Mouse (Mus musculus): ENCODE data around the gene Ralgapa1. TPM values are rescaled to one million over a fixed set of nuclear protein-coding genes. Genes with fewer than 3 reads are reported as not detected.

Ralgapa1 gene
- polyA plus RNA-seq, 1 experiment from 2014 or later = 24.0 TPM

DNA sequence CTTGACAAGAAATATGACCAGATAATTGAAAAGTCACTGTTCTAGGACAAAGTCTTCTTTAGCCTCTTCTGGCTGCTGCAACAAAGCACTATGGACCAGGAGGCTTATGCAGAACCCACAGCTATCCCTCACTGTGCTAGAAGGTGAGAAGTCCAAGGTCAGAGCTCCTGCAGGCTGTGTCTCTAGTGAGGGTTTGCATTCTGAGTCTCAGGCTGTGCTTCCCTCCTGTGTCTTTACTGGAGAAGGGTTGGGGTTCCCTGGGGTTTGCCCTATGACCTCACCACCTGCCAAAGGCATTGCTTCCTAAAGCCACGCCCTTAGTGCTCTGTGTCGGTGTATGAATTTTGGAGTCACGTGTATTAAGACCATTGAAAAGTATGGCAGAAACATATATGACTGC is 252.5 kb downstream of the Ralgapa1 start:
- H3K4me1 ChIP-seq (ENCODE audit: control insufficient read depth, insufficient read depth, low read length) = no peaks in the 10 kb centered on the region
- no peak overlapping the region for H3K4me3 ChIP-seq (ENCODE audit: low read depth, low read length)
- H3K4me2 ChIP-seq (ENCODE audit: low read length) = no peak overlapping the region
- H3K9me3 ChIP-seq (replicated peaks; ENCODE audit: control insufficient read depth, low read length, poor library complexity, severe bottlenecking) = no peaks in the 10 kb centered on the region
- H3K36me3 ChIP-seq (ENCODE audit: control insufficient read depth, insufficient read depth, low read length) = no peaks in the 10 kb centered on the region
- no peak overlapping the region for H3K27ac ChIP-seq (ENCODE audit: low read length)
- WGBS = 81% methylated on average over 3 of the region's 3 CpGs
- no peaks in the 10 kb centered on the region for H3K27me3 ChIP-seq (ENCODE audit: control insufficient read depth, insufficient read depth, low read depth, low read length)
- no peak overlapping the region for H3K9ac ChIP-seq (ENCODE audit: low read depth, low read length)
- no peak for ATAC-seq

DNA sequence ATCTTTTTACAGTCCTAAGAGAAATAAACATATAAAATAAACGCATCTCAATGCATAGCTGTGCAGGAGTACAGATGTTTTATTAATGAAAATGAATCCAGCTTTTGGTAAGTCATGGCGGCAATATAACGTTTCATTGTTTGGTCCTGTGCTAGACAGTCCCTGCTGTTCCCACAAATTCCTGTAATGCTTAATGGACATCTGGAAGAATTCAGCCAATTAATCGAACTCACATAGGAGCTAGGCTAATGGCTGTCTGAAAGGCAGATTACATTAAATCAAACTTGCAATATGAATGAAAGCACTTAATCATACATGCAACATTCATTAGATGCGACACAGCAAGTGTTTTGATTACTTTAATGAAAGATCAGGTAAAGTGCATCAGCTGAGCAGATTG is 254.1 kb downstream of the Ralgapa1 start:
- Histone ChIP-seq H3K9ac (ENCODE audit: low read depth, low read length) (no peak overlapping the region), H3K4me3 (ENCODE audit: low read depth, low read length) (no peak overlapping the region), H3K4me1 (ENCODE audit: control insufficient read depth, insufficient read depth, low read length) (no peaks in the 10 kb centered on the region), H3K27ac (ENCODE audit: low read length) (no peak overlapping the region), H3K9me3 (replicated peaks; ENCODE audit: control insufficient read depth, low read length, poor library complexity, severe bottlenecking) (no peaks in the 10 kb centered on the region), H3K36me3 (ENCODE audit: control insufficient read depth, insufficient read depth, low read length) (no peaks in the 10 kb centered on the region), H3K27me3 (ENCODE audit: control insufficient read depth, insufficient read depth, low read depth, low read length) (no peaks in the 10 kb centered on the region), H3K4me2 (ENCODE audit: low read length) (no peak overlapping the region)
- 77% methylated on average over 5 of the region's 5 CpGs for WGBS
- no peak for ATAC-seq

DNA sequence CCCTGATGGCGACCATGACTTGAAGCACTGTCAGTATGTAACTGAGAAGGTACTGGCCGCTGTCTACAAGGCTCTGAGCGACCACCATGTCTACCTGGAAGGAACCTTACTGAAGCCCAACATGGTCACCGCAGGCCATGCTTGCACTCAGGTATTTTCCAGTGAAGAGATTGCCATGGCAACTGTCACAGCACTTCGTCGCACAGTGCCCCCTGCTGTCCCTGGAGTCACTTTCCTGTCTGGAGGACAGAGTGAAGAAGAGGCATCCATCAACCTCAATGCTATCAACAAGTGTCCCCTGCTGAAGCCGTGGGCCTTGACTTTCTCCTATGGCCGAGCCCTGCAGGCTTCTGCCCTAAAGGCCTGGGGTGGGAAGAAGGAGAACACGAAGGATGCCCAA is 255.1 kb downstream of the Ralgapa1 start:
- H3K27me3 ChIP-seq (ENCODE audit: control insufficient read depth, insufficient read depth, low read depth, low read length) = no peaks in the 10 kb centered on the region
- 79% methylated on average over 9 of the region's 9 CpGs for WGBS
- no peak overlapping the region for H3K27ac ChIP-seq (ENCODE audit: low read length)
- H3K9ac ChIP-seq (ENCODE audit: low read depth, low read length) = no peak overlapping the region
- H3K4me2 ChIP-seq (ENCODE audit: low read length) = no peak overlapping the region
- ATAC-seq = no peak
- no peaks in the 10 kb centered on the region for H3K9me3 ChIP-seq (replicated peaks; ENCODE audit: control insufficient read depth, low read length, poor library complexity, severe bottlenecking)
- H3K4me3 ChIP-seq (ENCODE audit: low read depth, low read length) = no peak overlapping the region
- H3K36me3 ChIP-seq (ENCODE audit: control insufficient read depth, insufficient read depth, low read length) = no peaks in the 10 kb centered on the region
- no peaks in the 10 kb centered on the region for H3K4me1 ChIP-seq (ENCODE audit: control insufficient read depth, insufficient read depth, low read length)

DNA sequence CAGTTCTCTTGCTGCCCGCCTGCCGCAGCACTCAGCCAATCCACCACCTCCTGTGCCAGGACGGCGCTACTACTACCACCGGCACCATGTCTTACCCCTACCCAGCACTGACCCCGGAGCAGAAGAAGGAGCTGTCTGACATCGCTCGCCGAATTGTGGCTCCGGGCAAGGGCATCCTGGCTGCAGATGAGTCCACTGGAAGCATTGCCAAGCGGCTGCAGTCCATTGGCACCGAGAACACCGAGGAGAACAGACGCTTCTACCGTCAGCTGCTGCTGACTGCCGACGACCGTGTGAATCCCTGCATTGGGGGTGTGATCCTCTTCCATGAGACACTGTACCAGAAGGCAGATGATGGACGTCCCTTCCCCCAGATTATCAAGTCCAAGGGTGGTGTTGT is 255.8 kb downstream of the Ralgapa1 start, which contains the start of gene Aldoart2:
Aldoart2 (plus strand) TSS at position 34 of the 400 bp plus-strand sequence.
- no peak within 1 kb of the TSS for H3K4me3 ChIP-seq (ENCODE audit: low read depth, low read length)
- no peak within 1 kb of the TSS for H3K4me2 ChIP-seq (ENCODE audit: low read length)
- H3K36me3 ChIP-seq (ENCODE audit: control insufficient read depth, insufficient read depth, low read length) = no peaks in the 10 kb centered on the region
- H3K9ac ChIP-seq (ENCODE audit: low read depth, low read length) = no peak within 1 kb of the TSS
- H3K4me1 ChIP-seq (ENCODE audit: control insufficient read depth, insufficient read depth, low read length) = peaks cover 4% of the 10 kb centered on the region
- H3K27ac ChIP-seq (ENCODE audit: low read length) = no peak within 1 kb of the TSS
- H3K27me3 ChIP-seq (ENCODE audit: control insufficient read depth, insufficient read depth, low read depth, low read length) = no peaks in the 10 kb centered on the region
- 95% methylated on average over 19 of the region's 19 CpGs for WGBS
- no peak for ATAC-seq
- H3K9me3 ChIP-seq (replicated peaks; ENCODE audit: control insufficient read depth, low read length, poor library complexity, severe bottlenecking) = no peaks in the 10 kb centered on the region

DNA sequence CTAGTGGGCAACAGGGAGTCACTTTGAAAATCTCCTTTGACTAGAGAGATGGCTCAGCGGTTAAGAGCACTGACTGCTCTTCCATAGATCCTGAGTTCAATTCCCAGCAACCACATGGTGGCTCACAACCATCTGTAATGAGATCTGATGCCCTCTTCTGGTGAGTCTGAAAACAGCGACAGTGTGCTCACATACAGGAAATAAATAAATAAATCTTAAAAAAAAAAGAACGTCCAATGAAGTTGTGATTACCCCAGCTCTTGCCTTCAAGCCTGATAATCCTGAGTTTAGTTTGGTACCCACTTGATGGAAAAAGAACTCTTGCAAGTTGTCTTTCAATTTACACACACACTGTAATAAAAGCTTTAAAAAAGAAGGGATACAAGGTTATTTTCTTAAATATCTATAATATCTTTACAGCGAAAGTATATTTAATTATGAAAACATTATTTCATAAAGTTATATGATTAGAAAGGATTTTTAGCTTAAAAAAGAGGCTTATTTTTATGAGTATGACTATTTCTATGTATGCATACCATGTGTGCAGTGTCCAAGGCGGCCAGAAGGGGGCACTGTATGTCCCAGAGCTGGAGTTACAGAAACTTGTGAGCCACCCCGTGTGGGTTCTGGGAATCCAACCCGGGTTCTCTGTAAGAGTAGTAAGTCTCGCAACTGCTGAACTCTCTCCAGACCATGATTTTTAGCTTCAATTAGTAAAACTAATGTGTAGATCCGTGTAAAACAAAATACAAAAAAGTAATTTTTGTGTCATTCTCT is 256.6 kb downstream of the Ralgapa1 start:
- no peaks in the 10 kb centered on the region for H3K9me3 ChIP-seq (replicated peaks; ENCODE audit: control insufficient read depth, low read length, poor library complexity, severe bottlenecking)
- 89% methylated on average over 9 of the region's 9 CpGs for WGBS
- H3K27me3 ChIP-seq (ENCODE audit: control insufficient read depth, insufficient read depth, low read depth, low read length) = no peaks in the 10 kb centered on the region
- H3K27ac ChIP-seq (ENCODE audit: low read length) = no peak overlapping the region
- no peak overlapping the region for H3K4me2 ChIP-seq (ENCODE audit: low read length)
- no peaks in the 10 kb centered on the region for H3K36me3 ChIP-seq (ENCODE audit: control insufficient read depth, insufficient read depth, low read length)
- peaks cover 7% of the 10 kb centered on the region for H3K4me1 ChIP-seq (ENCODE audit: control insufficient read depth, insufficient read depth, low read length)
- H3K4me3 ChIP-seq (ENCODE audit: low read depth, low read length) = no peak overlapping the region
- H3K9ac ChIP-seq (ENCODE audit: low read depth, low read length) = no peak overlapping the region
- no peak for ATAC-seq

DNA sequence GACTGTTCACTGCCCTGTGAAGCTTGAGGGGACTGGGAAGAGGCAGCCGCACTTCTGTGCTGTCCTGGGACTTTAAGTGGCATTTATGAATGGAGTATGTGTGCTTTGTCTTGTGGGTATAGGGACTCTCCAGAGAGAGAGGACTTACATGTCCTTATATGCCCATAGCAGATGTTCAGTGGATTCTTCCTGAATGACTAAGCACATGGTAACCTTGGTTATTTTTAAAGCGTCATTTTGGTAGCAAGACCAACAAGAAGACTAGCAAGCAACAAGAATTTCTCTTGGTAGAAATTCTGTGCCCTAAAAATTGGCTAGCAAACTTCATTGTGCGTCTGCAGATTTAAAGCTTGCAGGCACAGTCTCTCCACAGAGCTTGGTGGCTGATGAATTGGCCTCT is 257.2 kb downstream of the Ralgapa1 start:
- Histone ChIP-seq H3K9me3 (replicated peaks; ENCODE audit: control insufficient read depth, low read length, poor library complexity, severe bottlenecking) (no peaks in the 10 kb centered on the region), H3K9ac (ENCODE audit: low read depth, low read length) (no peak overlapping the region), H3K27ac (ENCODE audit: low read length) (no peak overlapping the region), H3K4me1 (ENCODE audit: control insufficient read depth, insufficient read depth, low read length) (peaks cover 7% of the 10 kb centered on the region), H3K4me2 (ENCODE audit: low read length) (no peak overlapping the region), H3K36me3 (ENCODE audit: control insufficient read depth, insufficient read depth, low read length) (no peaks in the 10 kb centered on the region), H3K27me3 (ENCODE audit: control insufficient read depth, insufficient read depth, low read depth, low read length) (no peaks in the 10 kb centered on the region), H3K4me3 (ENCODE audit: low read depth, low read length) (no peak overlapping the region)
- ATAC-seq = no peak
- WGBS = 92% methylated on average over 3 of the region's 3 CpGs

DNA sequence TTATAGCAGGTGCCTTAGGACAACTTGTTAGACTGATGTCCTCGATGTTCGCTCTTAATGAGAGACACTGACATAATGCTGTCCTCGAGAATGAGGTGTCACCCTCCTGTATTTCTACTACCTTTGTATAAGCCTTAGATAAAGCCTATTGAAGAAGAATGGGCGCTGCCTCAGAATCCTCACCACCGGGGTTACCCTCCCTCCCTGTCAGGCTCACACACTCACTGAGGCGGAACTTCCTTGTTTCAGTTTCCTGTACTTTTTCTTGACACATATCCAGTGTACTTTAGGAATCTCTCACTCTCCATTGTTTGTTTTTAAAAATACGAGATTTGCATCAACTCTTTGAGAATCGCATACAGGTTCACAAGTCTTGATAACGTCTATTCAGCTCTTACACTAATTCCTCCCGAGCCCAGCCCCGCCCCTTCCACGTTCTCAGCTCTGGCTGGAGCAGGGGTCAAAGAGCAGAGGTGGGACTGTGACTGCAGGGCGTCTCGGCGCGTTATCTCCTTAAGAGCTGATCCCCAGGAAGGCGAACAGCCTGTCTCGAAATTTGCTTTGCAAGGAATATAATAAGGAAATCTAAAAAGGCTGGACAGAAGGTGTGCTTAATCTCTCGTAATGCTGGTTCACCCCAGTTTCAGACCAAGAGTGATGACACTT is 260.8 kb downstream of the Ralgapa1 start:
- WGBS = 6% methylated on average over 19 of the region's 19 CpGs
- no peak overlapping the region for H3K27ac ChIP-seq (ENCODE audit: low read length)
- peaks cover 7% of the 10 kb centered on the region for H3K4me1 ChIP-seq (ENCODE audit: control insufficient read depth, insufficient read depth, low read length)
- peak overlapping the region; percentile 51 for H3K4me2 ChIP-seq (ENCODE audit: low read length)
- no peak for ATAC-seq
- H3K9ac ChIP-seq (ENCODE audit: low read depth, low read length) = peak overlapping the region; percentile 3; the same call in 1 of the 2 replicates
- H3K9me3 ChIP-seq (replicated peaks; ENCODE audit: control insufficient read depth, low read length, poor library complexity, severe bottlenecking) = no peaks in the 10 kb centered on the region
- H3K27me3 ChIP-seq (ENCODE audit: control insufficient read depth, insufficient read depth, low read depth, low read length) = no peaks in the 10 kb centered on the region
- H3K36me3 ChIP-seq (ENCODE audit: control insufficient read depth, insufficient read depth, low read length) = no peaks in the 10 kb centered on the region
- H3K4me3 ChIP-seq (ENCODE audit: low read depth, low read length) = peak overlapping the region; percentile 32

DNA sequence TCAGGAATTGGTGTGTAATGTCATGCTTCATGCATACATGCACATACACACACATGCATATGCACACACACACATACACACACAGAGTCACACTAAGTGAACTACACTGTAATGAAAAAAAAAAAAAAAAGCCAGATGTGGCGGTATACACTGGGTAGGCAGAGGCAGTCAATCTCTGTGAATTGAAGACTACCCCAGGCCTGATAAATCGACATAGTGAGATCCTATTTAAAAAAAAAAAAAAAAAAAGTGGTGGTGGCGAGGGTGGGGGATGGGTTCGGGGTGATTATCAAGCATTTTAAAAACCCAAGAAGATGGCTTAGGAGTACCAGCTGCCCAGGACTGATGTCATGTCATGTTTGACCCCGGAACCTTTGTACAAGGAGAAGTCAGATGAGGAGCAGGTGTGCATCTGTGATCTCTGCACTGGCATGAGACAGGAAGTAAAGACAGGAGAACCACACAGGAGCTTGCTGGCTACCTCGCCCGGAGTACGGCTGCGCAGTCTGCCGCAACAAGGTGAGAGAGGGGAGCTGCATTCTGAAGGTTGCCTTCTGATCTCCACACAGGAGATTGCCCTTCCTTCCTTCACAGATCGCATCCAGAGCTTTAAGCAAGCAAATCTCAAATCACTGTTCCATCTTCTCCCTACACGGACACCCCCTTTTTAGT is 261.6 kb downstream of the Ralgapa1 start:
- Histone ChIP-seq H3K27me3 (ENCODE audit: control insufficient read depth, insufficient read depth, low read depth, low read length) (no peaks in the 10 kb centered on the region), H3K9ac (ENCODE audit: low read depth, low read length) (no peak overlapping the region), H3K27ac (ENCODE audit: low read length) (no peak overlapping the region), H3K4me1 (ENCODE audit: control insufficient read depth, insufficient read depth, low read length) (peaks cover 7% of the 10 kb centered on the region), H3K4me3 (ENCODE audit: low read depth, low read length) (no peak overlapping the region), H3K9me3 (replicated peaks; ENCODE audit: control insufficient read depth, low read length, poor library complexity, severe bottlenecking) (no peaks in the 10 kb centered on the region), H3K4me2 (ENCODE audit: low read length) (no peak overlapping the region), H3K36me3 (ENCODE audit: control insufficient read depth, insufficient read depth, low read length) (no peaks in the 10 kb centered on the region)
- ATAC-seq = no peak
- WGBS = 88% methylated on average over 12 of the region's 12 CpGs

DNA sequence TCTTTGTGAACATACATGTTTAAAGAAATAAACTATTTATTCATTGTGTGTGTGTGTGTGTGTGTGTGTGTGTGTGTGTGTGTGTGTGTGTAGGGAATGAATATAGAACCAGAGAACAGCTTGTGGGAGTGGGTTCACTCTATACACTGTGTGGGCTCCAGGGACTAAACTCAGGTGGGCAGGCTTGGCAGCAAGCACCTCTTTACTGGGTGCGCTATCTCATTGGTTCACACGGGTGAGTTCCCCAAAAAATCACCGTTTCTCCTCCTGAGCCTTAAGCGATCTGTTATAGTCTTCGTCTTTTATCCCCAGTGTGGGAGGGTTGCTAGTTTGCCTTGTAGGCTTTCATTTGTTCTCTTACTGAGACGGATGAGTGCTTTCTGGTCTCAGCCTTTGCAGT is 263.1 kb downstream of the Ralgapa1 start:
- no peak for ATAC-seq
- no peak overlapping the region for H3K27ac ChIP-seq (ENCODE audit: low read length)
- no peak overlapping the region for H3K4me3 ChIP-seq (ENCODE audit: low read depth, low read length)

More for the DNA sequence above, 263.1 kb downstream of the Ralgapa1 start:
- H3K9ac ChIP-seq (ENCODE audit: low read depth, low read length) = no peak overlapping the region
- no peaks in the 10 kb centered on the region for H3K27me3 ChIP-seq (ENCODE audit: control insufficient read depth, insufficient read depth, low read depth, low read length)
- no peak overlapping the region for H3K4me2 ChIP-seq (ENCODE audit: low read length)
- peaks cover 7% of the 10 kb centered on the region for H3K4me1 ChIP-seq (ENCODE audit: control insufficient read depth, insufficient read depth, low read length)
- 51% methylated on average over 6 of the region's 6 CpGs for WGBS
- no peaks in the 10 kb centered on the region for H3K36me3 ChIP-seq (ENCODE audit: control insufficient read depth, insufficient read depth, low read length)
- no peaks in the 10 kb centered on the region for H3K9me3 ChIP-seq (replicated peaks; ENCODE audit: control insufficient read depth, low read length, poor library complexity, severe bottlenecking)
